Mouse (Mus musculus): Measurements from ENCODE around the gene Slc38a10. TPM values are rescaled to one million over a fixed set of nuclear protein-coding genes. Genes with fewer than 3 reads are reported as not detected.
A peak's percentile ranks its signal among the peaks of the same experiment; 100 is the strongest.

Slc38a10 gene
- polyA plus RNA-seq, 1 experiment from 2014 or later: 46.1 TPM

DNA sequence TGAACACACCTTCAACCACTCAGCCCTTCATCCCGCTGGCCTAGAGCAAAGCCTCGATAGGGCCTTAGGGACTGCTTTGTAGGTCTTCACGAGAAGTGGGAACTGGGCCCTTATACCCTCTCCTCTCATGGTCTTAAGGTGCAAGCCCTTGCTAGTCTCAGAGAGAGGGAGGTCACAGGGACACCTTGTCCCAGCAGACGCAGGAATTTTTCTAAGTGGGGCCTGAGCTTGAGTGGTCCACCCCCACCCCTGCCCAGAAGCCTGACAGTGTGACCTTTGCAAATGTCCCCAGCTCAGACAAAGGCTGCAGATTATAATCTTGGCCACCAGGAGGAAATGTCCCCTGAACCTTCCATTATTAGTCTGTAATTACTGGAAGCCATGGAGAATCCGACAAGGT lies 8.5 kb upstream of the Slc38a10 start:
- no peak overlapping the region for H3K9ac ChIP-seq (ENCODE audit: low read length)
- ATAC-seq (ENCODE audit: insufficient number of reproducible peaks, low FRiP score, low TSS enrichment, low read depth): no peak
- DNase-seq (ENCODE audit: low spot score): no peak
- 72% methylated on average over 5 of the region's 5 CpGs for WGBS
- peaks cover 19% of the 10 kb centered on the region for H3K4me1 ChIP-seq (ENCODE audit: control insufficient read depth, insufficient read depth, low read length)
- H3K4me2 ChIP-seq (ENCODE audit: low read depth, severe bottlenecking): no peak overlapping the region
- no peaks in the 10 kb centered on the region; the same call in 1 of the 2 replicates for H3K36me3 ChIP-seq (ENCODE audit: control insufficient read depth, insufficient read depth, low read length)
- H3K27ac ChIP-seq (replicated peaks; ENCODE audit: low read depth, low read length): no peak overlapping the region
- H3K27me3 ChIP-seq (ENCODE audit: control insufficient read depth, insufficient read depth, low read length): no peaks in the 10 kb centered on the region
- H3K4me3 ChIP-seq (ENCODE audit: low read depth, low read length): no peak overlapping the region
- H3K9me3 ChIP-seq (ENCODE audit: control insufficient read depth, low read length): no peaks in the 10 kb centered on the region

DNA sequence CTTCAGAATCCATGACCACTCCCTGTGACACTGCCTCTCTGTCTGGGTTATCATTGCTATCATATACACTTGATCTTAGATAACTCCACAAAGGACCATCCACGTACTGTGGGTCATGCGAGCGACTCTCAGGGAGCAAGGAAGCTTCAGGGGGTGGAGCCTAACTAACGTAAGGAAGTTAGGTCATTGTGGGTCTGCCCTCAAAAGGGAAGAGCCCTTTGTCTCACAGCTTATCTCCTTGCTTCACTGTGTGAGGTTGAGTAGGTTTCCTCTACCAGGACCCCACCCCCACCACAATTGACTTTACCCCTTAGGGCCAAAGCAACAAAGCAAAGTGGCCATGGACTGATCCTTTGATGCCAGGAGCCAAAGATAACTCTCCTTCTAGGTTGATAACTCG lies 7.7 kb upstream of the Slc38a10 start:
- Histone ChIP-seq H3K27me3 (ENCODE audit: control insufficient read depth, insufficient read depth, low read length) (no peaks in the 10 kb centered on the region), H3K9me3 (ENCODE audit: control insufficient read depth, low read length) (no peaks in the 10 kb centered on the region), H3K4me3 (ENCODE audit: low read depth, low read length) (no peak overlapping the region), H3K36me3 (ENCODE audit: control insufficient read depth, insufficient read depth, low read length) (no peaks in the 10 kb centered on the region; the same call in 1 of the 2 replicates), H3K9ac (ENCODE audit: low read length) (no peak overlapping the region), H3K4me2 (ENCODE audit: low read depth, severe bottlenecking) (no peak overlapping the region), H3K27ac (replicated peaks; ENCODE audit: low read depth, low read length) (no peak overlapping the region), H3K4me1 (ENCODE audit: control insufficient read depth, insufficient read depth, low read length) (peaks cover 11% of the 10 kb centered on the region)
- ATAC-seq (ENCODE audit: insufficient number of reproducible peaks, low FRiP score, low TSS enrichment, low read depth) (no peak), DNase-seq (ENCODE audit: low spot score) (no peak)
- WGBS: 72% methylated on average over 5 of the region's 5 CpGs

DNA sequence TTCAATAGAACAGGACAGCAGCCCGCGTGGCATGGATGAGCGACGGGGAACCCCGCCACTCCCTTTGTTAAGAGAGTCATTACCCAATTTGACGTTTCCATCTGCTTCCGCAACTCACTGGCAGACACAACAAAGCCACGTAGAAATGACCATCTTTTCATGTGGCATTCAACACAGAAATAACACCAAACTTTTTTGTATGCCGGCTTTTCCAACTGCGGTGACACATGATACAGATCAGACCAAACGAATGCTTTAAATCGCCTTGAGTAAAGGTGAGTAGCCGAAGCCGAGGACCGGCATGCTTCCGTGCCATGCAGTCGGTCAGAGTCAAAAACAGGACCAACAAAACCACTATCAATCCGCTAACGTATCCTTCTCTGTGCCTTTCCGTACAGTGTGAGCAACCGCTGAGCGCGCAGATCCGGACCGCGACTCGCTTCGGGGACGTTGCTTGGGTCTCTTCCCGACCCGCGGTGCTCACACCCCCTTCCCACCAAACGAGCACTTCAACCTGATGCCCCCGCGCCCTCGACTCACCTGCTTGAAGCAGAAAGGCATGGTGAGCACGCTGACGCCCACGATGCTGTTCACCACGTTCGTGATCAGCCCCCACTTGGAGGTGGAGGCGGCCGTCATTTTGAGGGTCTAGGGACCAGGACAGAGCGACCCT lies 570 bp downstream of the Slc38a10 start:
- no peak for DNase-seq (ENCODE audit: low spot score)
- under 1% methylated on average over 44 of the region's 44 CpGs for WGBS

DNA sequence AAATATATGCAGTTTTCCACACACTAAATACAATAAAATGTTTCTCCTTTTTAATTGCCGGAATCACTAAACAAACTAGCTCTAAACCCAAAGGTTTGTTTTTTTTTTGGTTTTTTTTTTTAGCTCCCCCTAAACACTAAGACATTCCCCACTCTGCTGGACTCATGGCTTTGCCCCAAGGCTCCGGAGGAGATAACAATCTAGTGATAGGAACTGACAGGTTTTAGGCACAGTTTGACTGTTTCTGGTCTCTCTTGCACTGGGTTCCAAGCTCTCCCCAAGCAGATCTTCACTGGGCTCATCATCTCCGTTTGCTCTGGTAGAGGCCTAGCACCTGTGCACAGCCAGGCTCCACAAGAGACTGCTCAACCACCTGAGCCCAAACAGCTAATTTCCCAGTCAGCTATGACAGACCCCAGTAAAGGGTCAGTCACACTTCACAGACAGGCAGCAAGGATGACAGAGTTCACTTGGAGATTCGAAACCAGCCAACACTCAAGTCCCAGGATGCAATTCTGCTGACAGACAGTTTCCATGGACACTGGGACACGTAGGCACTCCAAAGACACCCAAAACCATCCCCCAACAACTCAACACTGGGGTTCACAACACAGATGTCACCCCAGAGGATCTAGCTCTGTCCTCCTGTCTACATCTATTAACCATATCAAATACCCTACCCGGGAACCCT lies 1.5 kb downstream of the Slc38a10 start:
- ATAC-seq (ENCODE audit: insufficient number of reproducible peaks, low FRiP score, low TSS enrichment, low read depth) (no peak), DNase-seq (ENCODE audit: low spot score) (no peak)
- Histone ChIP-seq H3K27ac (replicated peaks; ENCODE audit: low read depth, low read length) (no peak overlapping the region), H3K4me2 (ENCODE audit: low read depth, severe bottlenecking) (peak overlapping the region; percentile 83), H3K4me3 (ENCODE audit: low read depth, low read length) (peak overlapping the region; percentile 68; the same call in 1 of the 2 replicates), H3K9me3 (ENCODE audit: control insufficient read depth, low read length) (no peaks in the 10 kb centered on the region), H3K9ac (ENCODE audit: low read length) (peak overlapping the region; percentile 77), H3K27me3 (ENCODE audit: control insufficient read depth, insufficient read depth, low read length) (no peaks in the 10 kb centered on the region), H3K36me3 (ENCODE audit: control insufficient read depth, insufficient read depth, low read length) (no peaks in the 10 kb centered on the region; the same call in 1 of the 2 replicates), H3K4me1 (ENCODE audit: control insufficient read depth, insufficient read depth, low read length) (peaks cover 6% of the 10 kb centered on the region)
- 49% methylated on average over 6 of the region's 6 CpGs for WGBS

More for the DNA sequence above, 570 bp downstream of the Slc38a10 start:
- Histone ChIP-seq H3K4me1 (ENCODE audit: control insufficient read depth, insufficient read depth, low read length) (peaks cover 6% of the 10 kb centered on the region), H3K27me3 (ENCODE audit: control insufficient read depth, insufficient read depth, low read length) (no peaks in the 10 kb centered on the region), H3K4me3 (ENCODE audit: low read depth, low read length) (peak overlapping the region; percentile 68), H3K27ac (replicated peaks; ENCODE audit: low read depth, low read length) (peak overlapping the region; percentile 56; the same call in 1 of the 2 replicates), H3K4me2 (ENCODE audit: low read depth, severe bottlenecking) (peak overlapping the region; percentile 83), H3K36me3 (ENCODE audit: control insufficient read depth, insufficient read depth, low read length) (no peaks in the 10 kb centered on the region), H3K9ac (ENCODE audit: low read length) (peak overlapping the region; percentile 77), H3K9me3 (ENCODE audit: control insufficient read depth, low read length) (no peaks in the 10 kb centered on the region)
- ATAC-seq (ENCODE audit: insufficient number of reproducible peaks, low FRiP score, low TSS enrichment, low read depth): 0 out of 2 replicates have a peak, but pooled peaks have one; percentile 2

DNA sequence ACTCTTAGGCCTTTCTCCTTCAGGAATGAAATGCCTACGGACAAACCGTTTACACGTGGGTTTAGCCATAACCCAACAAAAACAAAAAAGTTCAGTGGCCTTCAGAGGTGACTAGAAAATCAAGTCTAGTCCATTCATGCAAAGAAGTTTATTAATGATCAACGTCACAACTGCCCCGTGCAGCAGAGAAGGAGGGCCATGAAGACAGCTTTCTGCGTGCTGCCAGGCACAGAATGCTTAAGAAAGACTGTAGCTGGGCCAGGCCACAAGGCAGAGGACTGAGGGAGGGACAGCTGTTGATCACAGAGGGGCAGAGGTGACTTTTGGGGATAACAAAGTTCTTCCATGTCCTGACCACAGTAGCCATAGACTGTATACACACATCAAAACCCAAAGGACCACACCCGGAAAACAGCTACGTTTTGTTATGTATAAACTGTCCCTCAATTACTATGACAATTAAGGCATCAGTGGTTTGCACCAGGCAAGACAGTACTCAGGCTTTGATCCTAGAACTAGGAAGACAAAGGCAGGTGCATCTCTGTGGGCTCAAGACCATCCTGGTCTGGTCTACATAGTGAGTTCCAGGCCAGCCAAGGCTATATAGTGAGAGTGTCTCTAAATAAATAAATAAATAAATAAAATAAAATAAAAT lies 2.8 kb downstream of the Slc38a10 start:
- ATAC-seq (ENCODE audit: insufficient number of reproducible peaks, low FRiP score, low TSS enrichment, low read depth) (no peak), DNase-seq (ENCODE audit: low spot score) (no peak)
- Histone ChIP-seq H3K4me2 (ENCODE audit: low read depth, severe bottlenecking) (no peak overlapping the region), H3K27ac (replicated peaks; ENCODE audit: low read depth, low read length) (no peak overlapping the region), H3K4me1 (ENCODE audit: control insufficient read depth, insufficient read depth, low read length) (peaks cover 6% of the 10 kb centered on the region), H3K9me3 (ENCODE audit: control insufficient read depth, low read length) (no peaks in the 10 kb centered on the region), H3K27me3 (ENCODE audit: control insufficient read depth, insufficient read depth, low read length) (no peaks in the 10 kb centered on the region), H3K36me3 (ENCODE audit: control insufficient read depth, insufficient read depth, low read length) (no peaks in the 10 kb centered on the region; the same call in 1 of the 2 replicates), H3K9ac (ENCODE audit: low read length) (no peak overlapping the region), H3K4me3 (ENCODE audit: low read depth, low read length) (no peak overlapping the region)
- 92% methylated on average over 8 of the region's 8 CpGs for WGBS

DNA sequence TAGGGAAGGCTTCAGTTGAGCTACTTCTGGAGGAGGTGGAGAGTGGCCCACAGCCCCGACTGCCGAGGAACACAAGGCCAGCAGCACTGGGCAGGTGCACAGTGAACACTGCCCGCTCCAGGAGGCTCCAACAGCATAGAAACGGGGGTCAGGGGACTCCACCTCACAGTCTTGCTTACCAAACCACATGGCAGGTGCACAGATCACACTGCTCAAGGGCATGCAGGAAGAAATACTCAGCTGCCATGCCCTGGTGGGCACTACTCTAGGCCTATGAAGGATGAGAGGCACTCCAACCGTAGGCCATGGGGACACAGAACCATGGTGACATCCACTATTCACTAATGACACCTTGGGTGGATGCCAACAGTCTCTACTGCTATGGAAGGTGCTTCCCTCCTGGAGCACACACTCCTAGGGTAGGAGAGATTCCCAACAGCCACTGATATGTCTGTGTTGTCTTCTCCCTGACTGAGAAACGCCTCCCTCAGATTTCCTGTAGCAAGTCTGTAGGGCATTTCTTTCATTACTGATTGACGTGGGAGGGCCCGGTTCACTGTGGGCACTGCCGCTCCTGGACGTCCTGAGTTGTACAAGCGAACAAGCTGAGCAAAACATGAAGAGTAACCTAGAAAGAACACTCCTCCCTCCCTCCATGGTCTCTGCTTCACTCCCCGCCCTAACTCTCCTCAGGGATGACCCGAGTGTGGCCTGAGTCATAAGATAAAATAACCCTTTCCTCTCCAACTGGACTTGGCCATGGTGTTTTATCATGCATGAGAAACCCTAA lies 7.2 kb downstream of the Slc38a10 start:
- no peak overlapping the region for H3K27ac ChIP-seq (replicated peaks; ENCODE audit: low read depth, low read length)
- no peaks in the 10 kb centered on the region for H3K9me3 ChIP-seq (ENCODE audit: control insufficient read depth, low read length)
- no peaks in the 10 kb centered on the region for H3K27me3 ChIP-seq (ENCODE audit: control insufficient read depth, insufficient read depth, low read length)
- 88% methylated on average over 13 of the region's 13 CpGs for WGBS
- no peak overlapping the region for H3K4me3 ChIP-seq (ENCODE audit: low read depth, low read length)
- no peak overlapping the region for H3K4me2 ChIP-seq (ENCODE audit: low read depth, severe bottlenecking)
- no peaks in the 10 kb centered on the region; the same call in 1 of the 2 replicates for H3K36me3 ChIP-seq (ENCODE audit: control insufficient read depth, insufficient read depth, low read length)
- ATAC-seq (ENCODE audit: insufficient number of reproducible peaks, low FRiP score, low TSS enrichment, low read depth): no peak
- 0 out of 2 replicates have a peak, but pooled peaks cover 2% of the 10 kb centered on the region for H3K4me1 ChIP-seq (ENCODE audit: control insufficient read depth, insufficient read depth, low read length)
- no peak overlapping the region for H3K9ac ChIP-seq (ENCODE audit: low read length)
- DNase-seq (ENCODE audit: low spot score): no peak

DNA sequence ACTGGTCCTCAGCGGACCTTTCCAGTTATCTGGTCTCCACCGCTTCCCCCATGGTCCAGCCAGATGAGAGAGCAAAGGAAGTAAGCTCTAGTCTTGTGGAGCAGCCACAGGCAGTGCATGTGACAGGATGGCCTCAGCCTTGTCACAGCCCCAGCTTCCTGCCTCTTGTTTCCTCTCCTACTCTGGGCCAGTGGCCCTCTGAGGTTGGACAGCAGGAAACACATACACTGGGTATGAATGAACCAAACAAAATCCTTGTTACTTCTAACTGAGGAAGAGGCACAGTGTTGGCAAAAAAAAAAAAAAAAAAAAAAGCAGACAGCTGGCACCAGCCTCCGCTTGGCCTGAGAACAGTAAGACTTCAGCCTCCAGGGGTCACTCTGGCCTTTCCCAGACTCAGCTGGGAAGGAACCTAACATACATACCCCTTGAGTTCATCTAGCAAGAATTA lies 8.5 kb downstream of the Slc38a10 start:
- DNase-seq (ENCODE audit: low spot score): no peak
- Histone ChIP-seq H3K4me1 (ENCODE audit: control insufficient read depth, insufficient read depth, low read length) (peaks cover 8% of the 10 kb centered on the region; the same call in 1 of the 2 replicates), H3K27ac (replicated peaks; ENCODE audit: low read depth, low read length) (0 out of 2 replicates have a peak overlapping the region, but pooled peaks have one; percentile 26), H3K9me3 (ENCODE audit: control insufficient read depth, low read length) (no peaks in the 10 kb centered on the region), H3K36me3 (ENCODE audit: control insufficient read depth, insufficient read depth, low read length) (peaks cover 2% of the 10 kb centered on the region; the same call in 1 of the 2 replicates), H3K4me2 (ENCODE audit: low read depth, severe bottlenecking) (no peak overlapping the region), H3K4me3 (ENCODE audit: low read depth, low read length) (no peak overlapping the region), H3K27me3 (ENCODE audit: control insufficient read depth, insufficient read depth, low read length) (no peaks in the 10 kb centered on the region), H3K9ac (ENCODE audit: low read length) (no peak overlapping the region)
- ATAC-seq (ENCODE audit: insufficient number of reproducible peaks, low FRiP score, low TSS enrichment, low read depth): no peak
- WGBS: 86% methylated on average over 3 of the region's 3 CpGs
